Mouse (Mus musculus): ENCODE results near the gene Acox3. TPM values are rescaled to one million over a fixed set of nuclear protein-coding genes. Genes with fewer than 3 reads are reported as not detected.
A peak's percentile ranks its signal among the peaks of the same experiment; 100 is the strongest.

Gene Acox3
- polyA plus RNA-seq, 1 experiment from 2014 or later: 14.2 TPM

- 77% methylated on average over 4 of the region's 4 CpGs for WGBS
- Histone ChIP-seq H3K4me3 (no peak overlapping the region), H3K4me1 (replicated peaks) (peaks cover 14% of the 10 kb centered on the region), H3K27ac (no peak overlapping the region), H3K27me3 (ENCODE audit: insufficient read depth, poor library complexity, severe bottlenecking) (no peaks in the 10 kb centered on the region), H3K36me3 (no peaks in the 10 kb centered on the region), H3K9me3 (no peaks in the 10 kb centered on the region)
- DNase-seq (ENCODE audit: low spot score): no peak
These were observed 42.0 kb downstream of the Acox3 start for GRCm38 (mm10) chr5:35624751-35625239.

- Histone ChIP-seq H3K4me1 (replicated peaks) (peaks cover 3% of the 10 kb centered on the region), H3K4me3 (no peak overlapping the region), H3K36me3 (no peaks in the 10 kb centered on the region), H3K27ac (no peak overlapping the region), H3K27me3 (ENCODE audit: insufficient read depth, poor library complexity, severe bottlenecking) (no peaks in the 10 kb centered on the region), H3K9me3 (no peaks in the 10 kb centered on the region)
- DNase-seq (ENCODE audit: low spot score): no peak
- WGBS: 94% methylated on average over 2 of the region's 2 CpGs
These were observed 43.6 kb downstream of the Acox3 start for GRCm38 (mm10) chr5:35626408-35626807.

- Histone ChIP-seq H3K27me3 (ENCODE audit: insufficient read depth, poor library complexity, severe bottlenecking) (no peaks in the 10 kb centered on the region), H3K4me1 (replicated peaks) (no peaks in the 10 kb centered on the region), H3K9me3 (no peaks in the 10 kb centered on the region), H3K4me3 (no peak overlapping the region), H3K36me3 (no peaks in the 10 kb centered on the region), H3K27ac (no peak overlapping the region)
- 66% methylated on average over 7 of the region's 7 CpGs for WGBS
- no peak for DNase-seq (ENCODE audit: low spot score)
These were observed 44.5 kb downstream of the Acox3 start for GRCm38 (mm10) chr5:35627307-35627840.

GRCm38 (mm10) chr5:35628685-35629084 is 45.8 kb downstream of the Acox3 start:
- no peaks in the 10 kb centered on the region for H3K9me3 ChIP-seq
- H3K27me3 ChIP-seq (ENCODE audit: insufficient read depth, poor library complexity, severe bottlenecking): no peaks in the 10 kb centered on the region
- H3K36me3 ChIP-seq: no peaks in the 10 kb centered on the region
- WGBS: 41% methylated on average over 1 of the region's 1 CpGs
- H3K4me3 ChIP-seq: no peak overlapping the region
- H3K27ac ChIP-seq: no peak overlapping the region
- no peaks in the 10 kb centered on the region for H3K4me1 ChIP-seq (replicated peaks)
- no peak for DNase-seq (ENCODE audit: low spot score)

GRCm38 (mm10) chr5:35629333-35629732 is 46.5 kb downstream of the Acox3 start:
- Histone ChIP-seq H3K27me3 (ENCODE audit: insufficient read depth, poor library complexity, severe bottlenecking) (no peaks in the 10 kb centered on the region), H3K36me3 (no peaks in the 10 kb centered on the region), H3K4me1 (replicated peaks) (no peaks in the 10 kb centered on the region), H3K27ac (no peak overlapping the region), H3K4me3 (no peak overlapping the region), H3K9me3 (no peaks in the 10 kb centered on the region)
- DNase-seq (ENCODE audit: low spot score): no peak

- H3K27ac ChIP-seq: no peak overlapping the region
- H3K27me3 ChIP-seq (ENCODE audit: insufficient read depth, poor library complexity, severe bottlenecking): no peaks in the 10 kb centered on the region
- H3K9me3 ChIP-seq: no peaks in the 10 kb centered on the region
- DNase-seq (ENCODE audit: low spot score): no peak
- H3K4me1 ChIP-seq (replicated peaks): no peaks in the 10 kb centered on the region
- 100% methylated on average over 1 of the region's 1 CpGs for WGBS
- no peak overlapping the region for H3K4me3 ChIP-seq
- H3K36me3 ChIP-seq: no peaks in the 10 kb centered on the region
These were observed 47.9 kb downstream of the Acox3 start for GRCm38 (mm10) chr5:35630706-35631105.

- WGBS: 87% methylated on average over 3 of the region's 3 CpGs
- no peak overlapping the region for H3K4me3 ChIP-seq
- DNase-seq (ENCODE audit: low spot score): no peak
- H3K4me1 ChIP-seq (replicated peaks): no peaks in the 10 kb centered on the region
- no peaks in the 10 kb centered on the region for H3K27me3 ChIP-seq (ENCODE audit: insufficient read depth, poor library complexity, severe bottlenecking)
- no peaks in the 10 kb centered on the region for H3K36me3 ChIP-seq
- no peak overlapping the region for H3K27ac ChIP-seq
- H3K9me3 ChIP-seq: no peaks in the 10 kb centered on the region
These were observed 48.4 kb downstream of the Acox3 start for GRCm38 (mm10) chr5:35631224-35631623.

- H3K9me3 ChIP-seq: no peaks in the 10 kb centered on the region
- no peaks in the 10 kb centered on the region for H3K27me3 ChIP-seq (ENCODE audit: insufficient read depth, poor library complexity, severe bottlenecking)
- H3K36me3 ChIP-seq: no peaks in the 10 kb centered on the region
- no peak overlapping the region for H3K27ac ChIP-seq
- H3K4me3 ChIP-seq: no peak overlapping the region
- no peaks in the 10 kb centered on the region for H3K4me1 ChIP-seq (replicated peaks)
- WGBS: 76% methylated on average over 5 of the region's 5 CpGs
- DNase-seq (ENCODE audit: low spot score): no peak
These were observed 48.9 kb downstream of the Acox3 start for GRCm38 (mm10) chr5:35631755-35632154.

- Histone ChIP-seq H3K27ac (no peak overlapping the region), H3K9me3 (no peaks in the 10 kb centered on the region), H3K27me3 (ENCODE audit: insufficient read depth, poor library complexity, severe bottlenecking) (no peaks in the 10 kb centered on the region), H3K4me3 (no peak overlapping the region), H3K36me3 (no peaks in the 10 kb centered on the region), H3K4me1 (replicated peaks) (no peaks in the 10 kb centered on the region)
- DNase-seq (ENCODE audit: low spot score): no peak
- 85% methylated on average over 6 of the region's 6 CpGs for WGBS
These were observed 50.0 kb downstream of the Acox3 start for GRCm38 (mm10) chr5:35632841-35633240.

GRCm38 (mm10) chr5:35636016-35636415 is 53.2 kb downstream of the Acox3 start:
- DNase-seq (ENCODE audit: low spot score): no peak
- Histone ChIP-seq H3K4me3 (no peak overlapping the region), H3K9me3 (no peaks in the 10 kb centered on the region), H3K4me1 (replicated peaks) (no peaks in the 10 kb centered on the region), H3K27ac (no peak overlapping the region), H3K27me3 (ENCODE audit: insufficient read depth, poor library complexity, severe bottlenecking) (no peaks in the 10 kb centered on the region), H3K36me3 (no peaks in the 10 kb centered on the region)
- 92% methylated on average over 2 of the region's 2 CpGs for WGBS

- Histone ChIP-seq H3K27ac (0 out of 2 replicates have a peak overlapping the region, but pooled peaks have one; percentile 29), H3K27me3 (ENCODE audit: insufficient read depth, poor library complexity, severe bottlenecking) (no peaks in the 10 kb centered on the region), H3K4me1 (replicated peaks) (peaks cover 6% of the 10 kb centered on the region; the same call in 1 of the 2 replicates), H3K9me3 (no peaks in the 10 kb centered on the region), H3K4me3 (no peak overlapping the region), H3K36me3 (no peaks in the 10 kb centered on the region)
- no peak for DNase-seq (ENCODE audit: low spot score)
- WGBS: 77% methylated on average over 10 of the region's 10 CpGs
These were observed 59.2 kb downstream of the Acox3 start for GRCm38 (mm10) chr5:35641961-35642584.

GRCm38 (mm10) chr5:35643401-35644048 is 60.7 kb downstream of the Acox3 start:
- DNase-seq (ENCODE audit: low spot score): no peak
- H3K36me3 ChIP-seq: no peaks in the 10 kb centered on the region
- H3K4me1 ChIP-seq (replicated peaks): peaks cover 6% of the 10 kb centered on the region; the same call in 1 of the 2 replicates
- WGBS: 87% methylated on average over 9 of the region's 9 CpGs
- no peaks in the 10 kb centered on the region for H3K9me3 ChIP-seq
- H3K27me3 ChIP-seq (ENCODE audit: insufficient read depth, poor library complexity, severe bottlenecking): no peaks in the 10 kb centered on the region
- H3K4me3 ChIP-seq: no peak overlapping the region
- H3K27ac ChIP-seq: no peak overlapping the region

GRCm38 (mm10) chr5:35644082-35644481 is 61.2 kb downstream of the Acox3 start:
- Histone ChIP-seq H3K4me3 (no peak overlapping the region), H3K9me3 (no peaks in the 10 kb centered on the region), H3K36me3 (no peaks in the 10 kb centered on the region), H3K27ac (no peak overlapping the region), H3K4me1 (replicated peaks) (peaks cover 6% of the 10 kb centered on the region; the same call in 1 of the 2 replicates), H3K27me3 (ENCODE audit: insufficient read depth, poor library complexity, severe bottlenecking) (no peaks in the 10 kb centered on the region)
- 66% methylated on average over 4 of the region's 4 CpGs for WGBS
- DNase-seq (ENCODE audit: low spot score): no peak
